Mouse (Mus musculus): ENCODE results near the gene Chchd6. TPM values are rescaled to one million over a fixed set of nuclear protein-coding genes. Genes with fewer than 3 reads are reported as not detected.

The Chchd6 gene
- polyA plus RNA-seq, 1 experiment from 2014 or later: 91.3 TPM

- WGBS: 81% methylated on average over 8 of the region's 8 CpGs
These were observed 242.4 kb downstream of the Chchd6 start for GRCm38 (mm10) chr6:89353101-89353500.

GRCm38 (mm10) chr6:89351441-89352137 lies 243.9 kb downstream of the Chchd6 start:
- H3K27me3 ChIP-seq (ENCODE audit: poor library complexity, severe bottlenecking): no peaks in the 10 kb centered on the region
- peak overlapping the region; percentile 74 for H3K27ac ChIP-seq
- WGBS: 43% methylated on average over 5 of the region's 5 CpGs
- DNase-seq (ENCODE audit: extremely low spot score, low spot score): no peak
- H3K4me3 ChIP-seq: no peak overlapping the region
- no peaks in the 10 kb centered on the region for H3K9me3 ChIP-seq
- H3K36me3 ChIP-seq (replicated peaks): peaks cover 99% of the 10 kb centered on the region
- peaks cover 70% of the 10 kb centered on the region for H3K4me1 ChIP-seq

More at GRCm38 (mm10) chr6:89353101-89353500, 242.4 kb downstream of the Chchd6 start:
- DNase-seq (ENCODE audit: extremely low spot score, low spot score): no peak
- Histone ChIP-seq H3K4me1 (peaks cover 75% of the 10 kb centered on the region), H3K27me3 (ENCODE audit: poor library complexity, severe bottlenecking) (no peaks in the 10 kb centered on the region), H3K9me3 (no peaks in the 10 kb centered on the region), H3K4me3 (no peak overlapping the region), H3K36me3 (replicated peaks) (peaks cover 95% of the 10 kb centered on the region), H3K27ac (peak overlapping the region; percentile 36)

- peaks cover 67% of the 10 kb centered on the region for H3K4me1 ChIP-seq
- H3K27me3 ChIP-seq (ENCODE audit: poor library complexity, severe bottlenecking): no peaks in the 10 kb centered on the region
- H3K9me3 ChIP-seq: no peaks in the 10 kb centered on the region
- 87% methylated on average over 2 of the region's 2 CpGs for WGBS
- DNase-seq (ENCODE audit: extremely low spot score, low spot score): no peak
- H3K4me3 ChIP-seq: no peak overlapping the region
- H3K36me3 ChIP-seq (replicated peaks): peaks cover 98% of the 10 kb centered on the region
- 0 out of 2 replicates have a peak overlapping the region, but pooled peaks have one; percentile 20 for H3K27ac ChIP-seq
These were observed 244.9 kb downstream of the Chchd6 start for GRCm38 (mm10) chr6:89350520-89350919.

- no peak for DNase-seq (ENCODE audit: extremely low spot score, low spot score)
- Histone ChIP-seq H3K9me3 (no peaks in the 10 kb centered on the region), H3K4me1 (peaks cover 67% of the 10 kb centered on the region), H3K27ac (0 out of 2 replicates have a peak overlapping the region, but pooled peaks have one; percentile 15), H3K36me3 (replicated peaks) (peaks cover 93% of the 10 kb centered on the region), H3K4me3 (no peak overlapping the region), H3K27me3 (ENCODE audit: poor library complexity, severe bottlenecking) (no peaks in the 10 kb centered on the region)
- WGBS: 75% methylated on average over 1 of the region's 1 CpGs
These were observed 245.4 kb downstream of the Chchd6 start for GRCm38 (mm10) chr6:89350037-89350515.

- Histone ChIP-seq H3K4me3 (no peak overlapping the region), H3K27me3 (ENCODE audit: poor library complexity, severe bottlenecking) (no peaks in the 10 kb centered on the region), H3K4me1 (peaks cover 63% of the 10 kb centered on the region), H3K27ac (no peak overlapping the region), H3K9me3 (no peaks in the 10 kb centered on the region), H3K36me3 (replicated peaks) (peaks cover 87% of the 10 kb centered on the region)
- DNase-seq (ENCODE audit: extremely low spot score, low spot score): no peak
- 78% methylated on average over 9 of the region's 9 CpGs for WGBS
These were observed 247.1 kb downstream of the Chchd6 start for GRCm38 (mm10) chr6:89348363-89348762.

- no peak for DNase-seq (ENCODE audit: extremely low spot score, low spot score)
- no peaks in the 10 kb centered on the region for H3K27me3 ChIP-seq (ENCODE audit: poor library complexity, severe bottlenecking)
- no peaks in the 10 kb centered on the region for H3K9me3 ChIP-seq
- H3K4me1 ChIP-seq: peaks cover 58% of the 10 kb centered on the region
- no peak overlapping the region for H3K27ac ChIP-seq
- H3K4me3 ChIP-seq: no peak overlapping the region
- WGBS: 100% methylated on average over 1 of the region's 1 CpGs
- H3K36me3 ChIP-seq (replicated peaks): peaks cover 87% of the 10 kb centered on the region
These were observed 247.7 kb downstream of the Chchd6 start for GRCm38 (mm10) chr6:89347792-89348191.

- 98% methylated on average over 1 of the region's 1 CpGs for WGBS
- Histone ChIP-seq H3K9me3 (no peaks in the 10 kb centered on the region), H3K27me3 (ENCODE audit: poor library complexity, severe bottlenecking) (no peaks in the 10 kb centered on the region), H3K4me1 (peaks cover 40% of the 10 kb centered on the region), H3K36me3 (replicated peaks) (peaks cover 88% of the 10 kb centered on the region), H3K27ac (peak overlapping the region; percentile 83), H3K4me3 (no peak overlapping the region)
- DNase-seq (ENCODE audit: extremely low spot score, low spot score): no peak
These were observed 249.6 kb downstream of the Chchd6 start for GRCm38 (mm10) chr6:89345855-89346254.

GRCm38 (mm10) chr6:89345486-89345785 lies 250.0 kb downstream of the Chchd6 start:
- no peaks in the 10 kb centered on the region for H3K27me3 ChIP-seq (ENCODE audit: poor library complexity, severe bottlenecking)
- H3K4me1 ChIP-seq: peaks cover 36% of the 10 kb centered on the region
- H3K9me3 ChIP-seq: no peaks in the 10 kb centered on the region
- peaks cover 88% of the 10 kb centered on the region for H3K36me3 ChIP-seq (replicated peaks)
- peak overlapping the region; percentile 83 for H3K27ac ChIP-seq
- H3K4me3 ChIP-seq: no peak overlapping the region
- 81% methylated on average over 3 of the region's 3 CpGs for WGBS
- no peak for DNase-seq (ENCODE audit: extremely low spot score, low spot score)

GRCm38 (mm10) chr6:89344613-89345485 lies 250.6 kb downstream of the Chchd6 start:
- H3K36me3 ChIP-seq (replicated peaks): peaks cover 88% of the 10 kb centered on the region
- DNase-seq (ENCODE audit: extremely low spot score, low spot score): peak; percentile 62
- no peak overlapping the region for H3K4me3 ChIP-seq
- 31% methylated on average over 10 of the region's 10 CpGs for WGBS
- H3K4me1 ChIP-seq: peaks cover 30% of the 10 kb centered on the region
- no peaks in the 10 kb centered on the region for H3K27me3 ChIP-seq (ENCODE audit: poor library complexity, severe bottlenecking)
- peak overlapping the region; percentile 83 for H3K27ac ChIP-seq
- no peaks in the 10 kb centered on the region for H3K9me3 ChIP-seq

- H3K36me3 ChIP-seq (replicated peaks): peaks cover 88% of the 10 kb centered on the region
- 88% methylated on average over 4 of the region's 4 CpGs for WGBS
These were observed 253.5 kb downstream of the Chchd6 start for GRCm38 (mm10) chr6:89341981-89342380.

GRCm38 (mm10) chr6:89339447-89339846 lies 256.0 kb downstream of the Chchd6 start:
- no peaks in the 10 kb centered on the region for H3K9me3 ChIP-seq
- H3K4me3 ChIP-seq: no peak overlapping the region
- H3K36me3 ChIP-seq (replicated peaks): peaks cover 100% of the 10 kb centered on the region
- peaks cover 28% of the 10 kb centered on the region for H3K4me1 ChIP-seq
- 82% methylated on average over 2 of the region's 2 CpGs for WGBS
- no peak for DNase-seq (ENCODE audit: extremely low spot score, low spot score)
- no peaks in the 10 kb centered on the region for H3K27me3 ChIP-seq (ENCODE audit: poor library complexity, severe bottlenecking)
- H3K27ac ChIP-seq: no peak overlapping the region

More at GRCm38 (mm10) chr6:89341981-89342380, 253.5 kb downstream of the Chchd6 start:
- H3K9me3 ChIP-seq: no peaks in the 10 kb centered on the region
- no peak overlapping the region for H3K27ac ChIP-seq
- no peak for DNase-seq (ENCODE audit: extremely low spot score, low spot score)
- no peaks in the 10 kb centered on the region for H3K27me3 ChIP-seq (ENCODE audit: poor library complexity, severe bottlenecking)
- peaks cover 37% of the 10 kb centered on the region for H3K4me1 ChIP-seq
- no peak overlapping the region for H3K4me3 ChIP-seq

GRCm38 (mm10) chr6:89338733-89339132 lies 256.7 kb downstream of the Chchd6 start:
- H3K4me3 ChIP-seq: no peak overlapping the region
- WGBS: 91% methylated on average over 8 of the region's 8 CpGs
- H3K27me3 ChIP-seq (ENCODE audit: poor library complexity, severe bottlenecking): no peaks in the 10 kb centered on the region
- H3K27ac ChIP-seq: 0 out of 2 replicates have a peak overlapping the region, but pooled peaks have one; percentile 12
- no peak for DNase-seq (ENCODE audit: extremely low spot score, low spot score)
- peaks cover 30% of the 10 kb centered on the region for H3K4me1 ChIP-seq
- peaks cover 100% of the 10 kb centered on the region for H3K36me3 ChIP-seq (replicated peaks)
- no peaks in the 10 kb centered on the region for H3K9me3 ChIP-seq

GRCm38 (mm10) chr6:89337574-89337973 lies 257.9 kb downstream of the Chchd6 start:
- Histone ChIP-seq H3K9me3 (no peaks in the 10 kb centered on the region), H3K4me1 (peaks cover 37% of the 10 kb centered on the region), H3K27ac (no peak overlapping the region), H3K27me3 (ENCODE audit: poor library complexity, severe bottlenecking) (no peaks in the 10 kb centered on the region), H3K4me3 (no peak overlapping the region), H3K36me3 (replicated peaks) (peaks cover 100% of the 10 kb centered on the region)
- no peak for DNase-seq (ENCODE audit: extremely low spot score, low spot score)
- 88% methylated on average over 9 of the region's 9 CpGs for WGBS

Data from forebrain, embryonic 10.5 days (tissue).